Mouse (Mus musculus) v-Abl transformed pro-B cells (cell line): Measurements from ENCODE around the gene Tanc1.

Experiments used
- in situ Hi-C, 2 experiments: fragments of 400-800 bp; cut with MboI; formaldehyde crosslinking; loops; one replicate each; pipeline ENCODE4 v1.15.1; 2025; ENCODE audit not compliant: unreplicated experiment in 2 of 2

Gene Tanc1

GRCm38 (mm10) chr2:59775148-59775547, 163.3 kb downstream of the Tanc1 start:
- in situ Hi-C loops = loop anchor here in 1 of 2 experiments (25.0 kb wide), 1 partner anchor 1687 kb away; no protein-coding TSS in a partner anchor

- in situ Hi-C loops = loop anchor here in 1 of 2 experiments (25.0 kb wide), 1 partner anchor 1686 kb away; no protein-coding TSS in a partner anchor
Measured at GRCm38 (mm10) chr2:59775820-59776219, 164.0 kb downstream of the Tanc1 start.

- in situ Hi-C loops = loop anchor here in 1 of 2 experiments (25.0 kb wide), 1 partner anchor 1683 kb away; no protein-coding TSS in a partner anchor
Measured at GRCm38 (mm10) chr2:59779355-59779754, 167.5 kb downstream of the Tanc1 start.

- in situ Hi-C loops = loop anchor here in 1 of 2 experiments (25.0 kb wide), 1 partner anchor 1682 kb away; no protein-coding TSS in a partner anchor
Measured at GRCm38 (mm10) chr2:59780240-59780639, 168.4 kb downstream of the Tanc1 start.

GRCm38 (mm10) chr2:59783055-59783831, 171.4 kb downstream of the Tanc1 start:
- in situ Hi-C loops = loop anchor here in 1 of 2 experiments (25.0 kb wide), 1 partner anchor 1679 kb away; no protein-coding TSS in a partner anchor

- in situ Hi-C loops = loop anchor here in 1 of 2 experiments (25.0 kb wide), 1 partner anchor 1678 kb away; no protein-coding TSS in a partner anchor
Measured at GRCm38 (mm10) chr2:59783832-59784627, 172.2 kb downstream of the Tanc1 start.

- in situ Hi-C loops = loop anchor here in 1 of 2 experiments (25.0 kb wide), 1 partner anchor 1678 kb away; no protein-coding TSS in a partner anchor
Measured at GRCm38 (mm10) chr2:59784628-59784883, 172.7 kb downstream of the Tanc1 start.

GRCm38 (mm10) chr2:59785597-59785996, 173.8 kb downstream of the Tanc1 start:
- in situ Hi-C loops = loop anchor here in 1 of 2 experiments (25.0 kb wide), 1 partner anchor 1677 kb away; no protein-coding TSS in a partner anchor

- in situ Hi-C loops = loop anchor here in 1 of 2 experiments (25.0 kb wide), 1 partner anchor 1673 kb away; no protein-coding TSS in a partner anchor
Measured at GRCm38 (mm10) chr2:59788704-59789500, 177.1 kb downstream of the Tanc1 start.

GRCm38 (mm10) chr2:59791596-59791995, 179.8 kb downstream of the Tanc1 start:
- in situ Hi-C loops = loop anchor here in 1 of 2 experiments (25.0 kb wide), 1 partner anchor 1671 kb away; no protein-coding TSS in a partner anchor

GRCm38 (mm10) chr2:59793337-59793736, 181.5 kb downstream of the Tanc1 start:
- in situ Hi-C loops = loop anchor here in 1 of 2 experiments (25.0 kb wide), 1 partner anchor 1669 kb away; no protein-coding TSS in a partner anchor

- in situ Hi-C loops = loop anchor here in 1 of 2 experiments (25.0 kb wide), 1 partner anchor 1667 kb away; no protein-coding TSS in a partner anchor
Measured at GRCm38 (mm10) chr2:59794838-59795237, 183.0 kb downstream of the Tanc1 start.

GRCm38 (mm10) chr2:59798934-59799532, 187.2 kb downstream of the Tanc1 start:
- in situ Hi-C loops = loop anchor here in 1 of 2 experiments (25.0 kb wide), 1 partner anchor 1663 kb away; no protein-coding TSS in a partner anchor

- in situ Hi-C loops = loop anchor here in 1 of 2 experiments (25.0 kb wide), 1 partner anchor 1663 kb away; no protein-coding TSS in a partner anchor
Measured at GRCm38 (mm10) chr2:59799572-59799971, 187.7 kb downstream of the Tanc1 start.

- in situ Hi-C loops = no loop called here
Measured at GRCm38 (mm10) chr2:59800481-59801266, 188.8 kb downstream of the Tanc1 start.

- in situ Hi-C loops = no loop called here
Measured at GRCm38 (mm10) chr2:59802722-59803387, 191.0 kb downstream of the Tanc1 start.

GRCm38 (mm10) chr2:59805595-59805994, 193.8 kb downstream of the Tanc1 start:
- in situ Hi-C loops = no loop called here

GRCm38 (mm10) chr2:59806038-59806437, 194.2 kb downstream of the Tanc1 start:
- in situ Hi-C loops = no loop called here
